Mouse (Mus musculus): ENCODE results near the gene Tlr4. TPM values are rescaled to one million over a fixed set of nuclear protein-coding genes. Genes with fewer than 3 reads are reported as not detected.

Gene Tlr4
- 2.3 and 3.6 TPM in 2 replicates for polyA plus RNA-seq (2015; fragmentation: Nextera tagmentation; extraction: Ambion mirVana)

GRCm38 (mm10) chr4:66827463-66828162, at the start of gene Tlr4:
Gene Tlr4 (plus strand): TSS chr4:66827584.

